Mouse (Mus musculus): Measurements from ENCODE around the gene Pkd2l1. TPM values are rescaled to one million over a fixed set of nuclear protein-coding genes. Genes with fewer than 3 reads are reported as not detected.

Pkd2l1 gene
- polyA plus RNA-seq, 1 experiment from 2014 or later = not detected

GRCm38 (mm10) chr19:44153781-44154180 lies 38.5 kb downstream of the Pkd2l1 start:
- no peak for ATAC-seq (ENCODE audit: low FRiP score, low TSS enrichment)
- no peak for DNase-seq (ENCODE audit: low spot score)
- H3K9ac ChIP-seq (ENCODE audit: low read length) = no peak overlapping the region
- H3K9me3 ChIP-seq (ENCODE audit: control insufficient read depth, low read length) = no peaks in the 10 kb centered on the region
- H3K4me2 ChIP-seq (replicated peaks; ENCODE audit: low read depth) = no peak overlapping the region
- TF ChIP-seq EP300 (optimal IDR thresholded peaks at IDR 0.05) = no peak
- no peak for TF ChIP-seq CTCF (IDR thresholded peaks at IDR 0.05; ENCODE audit: low read depth)
- no peak overlapping the region for H3K27ac ChIP-seq (replicated peaks)
- H3K4me1 ChIP-seq (replicated peaks; ENCODE audit: control insufficient read depth, insufficient read depth) = no peaks in the 10 kb centered on the region
- no peaks in the 10 kb centered on the region for H3K27me3 ChIP-seq (ENCODE audit: control insufficient read depth, insufficient read depth, low read length)
- H3K36me3 ChIP-seq (ENCODE audit: control insufficient read depth, insufficient read depth, low read length) = no peaks in the 10 kb centered on the region
- WGBS = 72% methylated on average over 5 of the region's 5 CpGs
- H3K4me3 ChIP-seq (ENCODE audit: low read depth, low read length) = no peak overlapping the region

- Histone ChIP-seq H3K9ac (ENCODE audit: low read length) (no peak overlapping the region), H3K27me3 (ENCODE audit: control insufficient read depth, insufficient read depth, low read length) (no peaks in the 10 kb centered on the region), H3K36me3 (ENCODE audit: control insufficient read depth, insufficient read depth, low read length) (no peaks in the 10 kb centered on the region), H3K27ac (replicated peaks) (no peak overlapping the region), H3K4me2 (replicated peaks; ENCODE audit: low read depth) (no peak overlapping the region), H3K9me3 (ENCODE audit: control insufficient read depth, low read length) (no peaks in the 10 kb centered on the region), H3K4me3 (ENCODE audit: low read depth, low read length) (no peak overlapping the region), H3K4me1 (replicated peaks; ENCODE audit: control insufficient read depth, insufficient read depth) (peaks cover 4% of the 10 kb centered on the region; the same call in 1 of the 2 replicates)
- WGBS = 71% methylated on average over 2 of the region's 2 CpGs
- DNase-seq (ENCODE audit: low spot score) = no peak
- TF ChIP-seq CTCF (IDR thresholded peaks at IDR 0.05; ENCODE audit: low read depth) (no peak), EP300 (optimal IDR thresholded peaks at IDR 0.05) (no peak)
- ATAC-seq (ENCODE audit: low FRiP score, low TSS enrichment) = no peak
These were observed 43.3 kb downstream of the Pkd2l1 start for GRCm38 (mm10) chr19:44148991-44149390.

GRCm38 (mm10) chr19:44148345-44148744 lies 43.9 kb downstream of the Pkd2l1 start:
- TF ChIP-seq CTCF (IDR thresholded peaks at IDR 0.05; ENCODE audit: low read depth) = peak; percentile 49
- no peak for TF ChIP-seq EP300 (optimal IDR thresholded peaks at IDR 0.05)
- Histone ChIP-seq H3K9me3 (ENCODE audit: control insufficient read depth, low read length) (no peaks in the 10 kb centered on the region), H3K4me1 (replicated peaks; ENCODE audit: control insufficient read depth, insufficient read depth) (peaks cover 4% of the 10 kb centered on the region; the same call in 1 of the 2 replicates), H3K27me3 (ENCODE audit: control insufficient read depth, insufficient read depth, low read length) (no peaks in the 10 kb centered on the region), H3K27ac (replicated peaks) (no peak overlapping the region), H3K4me2 (replicated peaks; ENCODE audit: low read depth) (no peak overlapping the region), H3K9ac (ENCODE audit: low read length) (no peak overlapping the region), H3K4me3 (ENCODE audit: low read depth, low read length) (no peak overlapping the region), H3K36me3 (ENCODE audit: control insufficient read depth, insufficient read depth, low read length) (no peaks in the 10 kb centered on the region)
- DNase-seq (ENCODE audit: low spot score) (no peak), ATAC-seq (ENCODE audit: low FRiP score, low TSS enrichment) (no peak)
- 40% methylated on average over 2 of the region's 2 CpGs for WGBS

GRCm38 (mm10) chr19:44146951-44147350 lies 45.3 kb downstream of the Pkd2l1 start:
- Histone ChIP-seq H3K27me3 (ENCODE audit: control insufficient read depth, insufficient read depth, low read length) (no peaks in the 10 kb centered on the region), H3K4me1 (replicated peaks; ENCODE audit: control insufficient read depth, insufficient read depth) (peaks cover 4% of the 10 kb centered on the region; the same call in 1 of the 2 replicates), H3K9ac (ENCODE audit: low read length) (no peak overlapping the region), H3K4me3 (ENCODE audit: low read depth, low read length) (no peak overlapping the region), H3K27ac (replicated peaks) (no peak overlapping the region), H3K36me3 (ENCODE audit: control insufficient read depth, insufficient read depth, low read length) (0 out of 2 replicates have a peak, but pooled peaks cover 4% of the 10 kb centered on the region), H3K9me3 (ENCODE audit: control insufficient read depth, low read length) (no peaks in the 10 kb centered on the region), H3K4me2 (replicated peaks; ENCODE audit: low read depth) (no peak overlapping the region)
- TF ChIP-seq EP300 (optimal IDR thresholded peaks at IDR 0.05) = no peak
- TF ChIP-seq CTCF (IDR thresholded peaks at IDR 0.05; ENCODE audit: low read depth) = no peak
- 90% methylated on average over 8 of the region's 8 CpGs for WGBS
- no peak for DNase-seq (ENCODE audit: low spot score)
- no peak for ATAC-seq (ENCODE audit: low FRiP score, low TSS enrichment)

GRCm38 (mm10) chr19:44146568-44146879 lies 45.7 kb downstream of the Pkd2l1 start:
- no peak overlapping the region for H3K27ac ChIP-seq (replicated peaks)
- no peak for ATAC-seq (ENCODE audit: low FRiP score, low TSS enrichment)
- peak overlapping the region; percentile 64 for H3K4me3 ChIP-seq (ENCODE audit: low read depth, low read length)
- WGBS = 58% methylated on average over 9 of the region's 9 CpGs
- DNase-seq (ENCODE audit: low spot score) = no peak
- no peaks in the 10 kb centered on the region for H3K27me3 ChIP-seq (ENCODE audit: control insufficient read depth, insufficient read depth, low read length)
- no peak overlapping the region for H3K9ac ChIP-seq (ENCODE audit: low read length)
- no peaks in the 10 kb centered on the region for H3K9me3 ChIP-seq (ENCODE audit: control insufficient read depth, low read length)
- H3K36me3 ChIP-seq (ENCODE audit: control insufficient read depth, insufficient read depth, low read length) = peaks cover 7% of the 10 kb centered on the region; the same call in 1 of the 2 replicates
- H3K4me2 ChIP-seq (replicated peaks; ENCODE audit: low read depth) = peak overlapping the region; percentile 85
- H3K4me1 ChIP-seq (replicated peaks; ENCODE audit: control insufficient read depth, insufficient read depth) = peaks cover 4% of the 10 kb centered on the region; the same call in 1 of the 2 replicates
- no peak for TF ChIP-seq CTCF (IDR thresholded peaks at IDR 0.05; ENCODE audit: low read depth)
- TF ChIP-seq EP300 (optimal IDR thresholded peaks at IDR 0.05) = no peak

GRCm38 (mm10) chr19:44145702-44146567 lies 46.3 kb downstream of the Pkd2l1 start, which contains the start of gene Bloc1s2:
Gene Bloc1s2, minus strand, starts transcription at chr19:44146446.
- Histone ChIP-seq H3K36me3 (ENCODE audit: control insufficient read depth, insufficient read depth, low read length) (peaks cover 7% of the 10 kb centered on the region; the same call in 1 of the 2 replicates), H3K27ac (replicated peaks) (0 out of 2 replicates have a peak within 1 kb of the TSS, but pooled peaks have one; percentile 35), H3K27me3 (ENCODE audit: control insufficient read depth, insufficient read depth, low read length) (no peaks in the 10 kb centered on the region), H3K4me3 (ENCODE audit: low read depth, low read length) (peak within 1 kb of the TSS; percentile 64), H3K9me3 (ENCODE audit: control insufficient read depth, low read length) (no peaks in the 10 kb centered on the region), H3K4me1 (replicated peaks; ENCODE audit: control insufficient read depth, insufficient read depth) (peaks cover 4% of the 10 kb centered on the region; the same call in 1 of the 2 replicates), H3K9ac (ENCODE audit: low read length) (peak within 1 kb of the TSS; percentile 74), H3K4me2 (replicated peaks; ENCODE audit: low read depth) (peak within 1 kb of the TSS; percentile 85)
- peak; percentile 93 for DNase-seq (ENCODE audit: low spot score)
- peak; percentile 92 for ATAC-seq (ENCODE audit: low FRiP score, low TSS enrichment)
- TF ChIP-seq CTCF (IDR thresholded peaks at IDR 0.05; ENCODE audit: low read depth) = no peak
- TF ChIP-seq EP300 (optimal IDR thresholded peaks at IDR 0.05) = no peak
- WGBS = 3% methylated on average over 46 of the region's 46 CpGs

All from stomach, postnatal 0 days (tissue).